Mouse (Mus musculus) heart, postnatal 10 days (tissue): ENCODE measurements around the gene Lasp1. TPM values are rescaled to one million over a fixed set of nuclear protein-coding genes. Genes with fewer than 3 reads are reported as not detected.
"Not testable (repeated sequence)": the region's sequence is repeated elsewhere in the genome, so short reads cannot be mapped to it uniquely, and the experiment has no call there.

Experiments
- DNase-seq, 2 experiments: peaks; one replicate each; pipeline ENCODE4 v3.0.0; 2021
- intact Hi-C: fragments of 180-260 bp; cut with DNase I; formaldehyde crosslinking; loops from one replicate; pipeline ENCODE4 v1.15.1; 2025
- total RNA-seq, 2 experiments: library from RNA; stranded (reverse); gene quantifications; 2 replicates each; pipeline ENCODE4 v1.2.3; 2021

Gene Lasp1
- total RNA-seq, 2 experiments from 2014 or later, result 74.9 to 76.4 TPM

GRCm38 (mm10) chr11:97824168-97824567, 25.4 kb downstream of the Lasp1 start:
- intact Hi-C loops, result no loop called here
- no peak for DNase-seq

- intact Hi-C loops, result no loop called here
- DNase-seq, result no peak
Measured at GRCm38 (mm10) chr11:97824895-97825294, 26.1 kb downstream of the Lasp1 start.

- intact Hi-C loops, result no loop called here
- DNase-seq, result no peak
Measured at GRCm38 (mm10) chr11:97825295-97825694, 26.5 kb downstream of the Lasp1 start.

- intact Hi-C loops, result no loop called here
- no peak for DNase-seq
Measured at GRCm38 (mm10) chr11:97825971-97826370, 27.2 kb downstream of the Lasp1 start.

- DNase-seq, result no peak
- intact Hi-C loops, result no loop called here
Measured at GRCm38 (mm10) chr11:97826414-97826813, 27.6 kb downstream of the Lasp1 start.

- intact Hi-C loops, result no loop called here
- no peak for DNase-seq
Measured at GRCm38 (mm10) chr11:97827654-97828053, 28.9 kb downstream of the Lasp1 start.

- no peak for DNase-seq
- intact Hi-C loops, result no loop called here
Measured at GRCm38 (mm10) chr11:97829365-97829764, 30.6 kb downstream of the Lasp1 start.

- DNase-seq, result no peak
- intact Hi-C loops, result no loop called here
Measured at GRCm38 (mm10) chr11:97829913-97830476, 31.2 kb downstream of the Lasp1 start.

GRCm38 (mm10) chr11:97830501-97830900, 31.7 kb downstream of the Lasp1 start:
- intact Hi-C loops, result no loop called here
- no peak for DNase-seq

- intact Hi-C loops, result no loop called here
- DNase-seq, result no peak
Measured at GRCm38 (mm10) chr11:97832001-97832400, 33.2 kb downstream of the Lasp1 start.

- DNase-seq, result no peak
- intact Hi-C loops, result no loop called here
Measured at GRCm38 (mm10) chr11:97833352-97833751, 34.6 kb downstream of the Lasp1 start.

- DNase-seq, result peak in 1 of 2 experiments; percentile 2
- intact Hi-C loops, result no loop called here
Measured at GRCm38 (mm10) chr11:97836541-97836940, 37.7 kb downstream of the Lasp1 start.

- peak; percentile 59 to 63 for DNase-seq
- intact Hi-C loops, result not testable (repeated sequence)
Measured at GRCm38 (mm10) chr11:97837051-97837450, 38.3 kb downstream of the Lasp1 start.

- intact Hi-C loops, result no loop called here
- DNase-seq, result peak in 1 of 2 experiments; percentile 2
Measured at GRCm38 (mm10) chr11:97837641-97838149, 38.9 kb downstream of the Lasp1 start.

- DNase-seq, result no peak
- intact Hi-C loops, result no loop called here
Measured at GRCm38 (mm10) chr11:97838779-97839440, 40.1 kb downstream of the Lasp1 start.

GRCm38 (mm10) chr11:97839441-97840134, 40.8 kb downstream of the Lasp1 start:
- peak in 1 of 2 experiments; percentile 13 for DNase-seq
- intact Hi-C loops, result loop anchor here (2.0 to 5.0 kb wide), 2 partner anchors 39 to 43 kb away; partner anchors contain the start of gene Fbxo47

- intact Hi-C loops, result loop anchor here (2.0 to 5.0 kb wide), 2 partner anchors 39 to 42 kb away; partner anchors contain the start of gene Fbxo47
- DNase-seq, result peak in 1 of 2 experiments; percentile 10
Measured at GRCm38 (mm10) chr11:97840135-97840490, 41.3 kb downstream of the Lasp1 start.

- intact Hi-C loops, result loop anchor here (2.0 to 5.0 kb wide), 2 partner anchors 40 to 42 kb away; partner anchors contain the start of gene Fbxo47
Measured at GRCm38 (mm10) chr11:97840539-97840954, 41.7 kb downstream of the Lasp1 start, which contains the start of gene B230217C12Rik. Gene B230217C12Rik, plus strand, starts transcription at chr11:97840780.

GRCm38 (mm10) chr11:97840991-97841661, 42.3 kb downstream of the Lasp1 start:
- DNase-seq, result peak; percentile 70 to 76
- intact Hi-C loops, result loop anchor here (2.0 to 5.0 kb wide), 2 partner anchors 40 to 41 kb away; partner anchors contain the start of gene Fbxo47

More at GRCm38 (mm10) chr11:97840539-97840954, 41.7 kb downstream of the Lasp1 start, which contains the start of gene B230217C12Rik:
- DNase-seq, result peak in 1 of 2 experiments; percentile 49

- intact Hi-C loops, result loop anchor here (5.0 kb wide), 1 partner anchor 40 kb away; the partner anchor contains the start of gene Fbxo47
- DNase-seq, result no peak
Measured at GRCm38 (mm10) chr11:97842001-97842400, 43.2 kb downstream of the Lasp1 start.
